Mouse (Mus musculus) bone marrow macrophage, adult 2 months (primary cell): ENCODE data around the gene Wfdc16. TPM values are rescaled to one million over a fixed set of nuclear protein-coding genes. Genes with fewer than 3 reads are reported as not detected.
A peak's percentile ranks its signal among the peaks of the same experiment; 100 is the strongest.
"Not testable (repeated sequence)": the region's sequence is repeated elsewhere in the genome, so short reads cannot be mapped to it uniquely, and the experiment has no call there.

Source experiments
- H3K27ac ChIP-seq: 2 replicates; pipeline ENCODE4 v1.5.1; 2012; ENCODE audit warnings: low read depth, low read length; ENCODE audit not compliant: insufficient read depth
- H3K4me1 ChIP-seq: 2 replicates; pipeline ENCODE4 v1.6.1; 2012; ENCODE audit warnings: low read length; ENCODE audit not compliant: control insufficient read depth, insufficient read depth
- H3K4me3 ChIP-seq: 2 replicates; pipeline ENCODE4 v1.5.1; 2012; ENCODE audit warnings: mild to moderate bottlenecking, low read length, moderate library complexity; ENCODE audit not compliant: insufficient read depth
- CTCF ChIP-seq: IDR thresholded peaks from 2 replicates; pipeline ENCODE4 v1.5.1; 2012; ENCODE audit warnings: low read depth, mild to moderate bottlenecking, low read length, moderate library complexity
- POLR2A ChIP-seq: IDR thresholded peaks from 2 replicates; pipeline ENCODE4 v1.6.1; 2012; ENCODE audit warnings: mild to moderate bottlenecking, low read depth, low read length, borderline replicate concordance
- polyA plus RNA-seq: library from polyadenylated mRNA; stranded (reverse); fragments of >200 nt; gene quantifications from 2 replicates; pipeline ENCODE4 v1.2.4, GENCODE M21; 2012; ENCODE audit not compliant: missing spikeins, insufficient read depth, insufficient read length

Gene Wfdc16
- polyA plus RNA-seq, 1 experiment = not detected

DNA sequence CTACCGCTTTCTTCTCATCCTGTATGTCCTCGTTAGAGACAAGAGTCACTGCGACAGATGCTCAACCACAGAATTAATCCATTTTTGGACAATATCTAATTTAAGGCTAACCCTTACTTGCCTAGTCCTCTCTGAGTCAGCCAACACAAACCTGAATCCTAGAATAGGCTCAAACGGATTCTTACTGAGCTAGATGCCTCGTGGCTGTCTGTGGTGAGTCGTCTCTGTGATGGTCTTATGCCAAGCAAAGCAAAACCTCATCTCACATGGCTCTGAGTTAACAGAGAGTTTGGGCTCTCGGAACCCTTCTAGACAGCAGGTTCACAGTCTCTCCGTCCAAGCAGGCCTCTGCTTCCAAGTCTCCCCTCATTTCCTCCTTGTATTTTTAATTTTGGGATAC, 34.2 kb downstream of the Wfdc16 start:
- no peaks in the 10 kb centered on the region for H3K4me1 ChIP-seq
- no peak overlapping the region for H3K4me3 ChIP-seq
- TF ChIP-seq CTCF (no peak), POLR2A (no peak)
- no peak overlapping the region for H3K27ac ChIP-seq

DNA sequence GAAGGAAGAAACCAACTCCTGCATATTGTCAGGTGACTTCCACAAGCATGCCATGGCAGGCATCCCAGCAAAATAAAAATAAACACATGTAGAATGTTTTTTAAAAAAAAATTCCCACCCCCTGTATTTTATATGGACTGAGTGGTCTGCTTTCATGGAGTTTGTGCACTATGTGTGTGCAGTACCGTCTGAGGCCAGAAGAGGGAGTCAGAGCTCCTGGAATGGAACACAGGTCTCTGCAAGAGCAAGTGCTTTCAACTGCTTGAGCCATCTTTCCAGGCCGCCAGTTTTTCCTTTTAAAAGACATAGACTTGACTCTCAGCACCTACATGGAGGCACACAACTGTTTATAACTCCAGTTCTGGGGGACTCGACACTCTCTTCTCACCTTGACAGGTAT, 35.1 kb downstream of the Wfdc16 start:
- Histone ChIP-seq H3K4me1 (no peaks in the 10 kb centered on the region), H3K4me3 (no peak overlapping the region), H3K27ac (no peak overlapping the region)
- no peak for TF ChIP-seq POLR2A
- TF ChIP-seq CTCF = no peak

DNA sequence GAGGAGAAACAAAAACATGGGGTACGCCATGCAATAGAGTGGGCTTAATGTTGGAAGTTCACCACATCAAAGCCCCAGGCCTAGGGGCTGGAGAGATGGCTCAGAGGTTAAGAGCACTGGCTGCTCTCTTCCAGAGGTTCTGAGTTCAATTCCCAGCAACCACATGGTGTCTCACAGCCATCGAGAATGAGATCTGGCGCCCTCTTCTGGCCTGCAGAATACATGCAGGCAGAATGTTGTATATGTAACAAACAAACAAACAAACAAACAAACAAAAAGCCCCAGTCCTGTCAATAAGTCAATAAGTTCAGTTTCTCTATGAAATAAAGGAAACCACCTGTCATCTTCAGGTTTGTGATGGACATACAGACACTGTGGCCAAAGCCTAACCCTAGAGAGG, 38.4 kb downstream of the Wfdc16 start:
- no peak overlapping the region for H3K4me3 ChIP-seq
- no peaks in the 10 kb centered on the region for H3K4me1 ChIP-seq
- no peak overlapping the region for H3K27ac ChIP-seq
- TF ChIP-seq POLR2A (no peak), CTCF (peak; percentile 25; the same call in 1 of the 2 replicates)

DNA sequence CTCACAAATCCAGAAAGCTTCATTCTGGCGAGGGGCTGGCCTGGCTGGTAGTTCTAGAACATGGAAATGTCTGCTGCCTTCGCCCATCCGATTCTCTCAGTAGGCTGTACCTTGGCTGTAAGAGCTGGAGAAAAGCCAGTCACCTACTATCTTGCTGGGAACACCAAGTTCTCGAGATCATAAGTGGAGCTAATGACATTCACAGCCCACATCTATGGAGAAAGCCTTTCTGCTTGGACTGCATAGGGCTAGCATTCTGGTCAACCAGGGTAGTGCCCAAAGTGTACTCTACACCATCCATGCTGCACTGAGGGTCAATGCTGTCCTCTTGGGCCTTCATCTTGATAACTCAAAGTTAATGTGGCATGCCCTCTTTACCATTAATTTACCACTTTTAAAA, 45.1 kb downstream of the Wfdc16 start, which contains the start of gene Eppin:
TSS of gene Eppin (minus strand) at position 101 of the 400 bp plus-strand sequence.
- Histone ChIP-seq H3K27ac (no peak within 1 kb of the TSS), H3K4me1 (no peaks in the 10 kb centered on the region), H3K4me3 (no peak within 1 kb of the TSS)
- no peak for TF ChIP-seq POLR2A
- TF ChIP-seq CTCF = no peak

DNA sequence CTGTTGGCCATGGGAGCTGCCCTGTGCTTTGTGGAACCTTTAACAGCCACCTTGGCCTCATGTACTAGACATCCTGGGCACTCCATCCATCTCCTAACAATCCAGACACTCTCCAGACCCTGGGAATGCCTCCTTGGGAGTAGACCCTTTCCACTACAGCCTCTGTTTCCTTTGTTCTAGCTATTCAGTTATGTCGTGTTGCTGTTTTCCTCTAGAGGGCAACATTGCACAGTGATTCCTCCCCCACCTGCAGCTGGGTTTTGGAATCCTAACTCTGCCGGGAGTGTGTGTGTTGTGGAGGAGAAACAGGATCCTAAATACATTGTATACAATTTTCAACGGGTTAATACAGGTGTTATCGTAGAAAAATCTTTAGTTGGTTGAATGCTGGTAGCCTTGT, 46.6 kb downstream of the Wfdc16 start:
- H3K4me1 ChIP-seq = no peaks in the 10 kb centered on the region
- TF ChIP-seq POLR2A = no peak
- TF ChIP-seq CTCF = peak; percentile 51; the same call in 1 of the 2 replicates
- no peak overlapping the region for H3K4me3 ChIP-seq
- no peak overlapping the region for H3K27ac ChIP-seq

DNA sequence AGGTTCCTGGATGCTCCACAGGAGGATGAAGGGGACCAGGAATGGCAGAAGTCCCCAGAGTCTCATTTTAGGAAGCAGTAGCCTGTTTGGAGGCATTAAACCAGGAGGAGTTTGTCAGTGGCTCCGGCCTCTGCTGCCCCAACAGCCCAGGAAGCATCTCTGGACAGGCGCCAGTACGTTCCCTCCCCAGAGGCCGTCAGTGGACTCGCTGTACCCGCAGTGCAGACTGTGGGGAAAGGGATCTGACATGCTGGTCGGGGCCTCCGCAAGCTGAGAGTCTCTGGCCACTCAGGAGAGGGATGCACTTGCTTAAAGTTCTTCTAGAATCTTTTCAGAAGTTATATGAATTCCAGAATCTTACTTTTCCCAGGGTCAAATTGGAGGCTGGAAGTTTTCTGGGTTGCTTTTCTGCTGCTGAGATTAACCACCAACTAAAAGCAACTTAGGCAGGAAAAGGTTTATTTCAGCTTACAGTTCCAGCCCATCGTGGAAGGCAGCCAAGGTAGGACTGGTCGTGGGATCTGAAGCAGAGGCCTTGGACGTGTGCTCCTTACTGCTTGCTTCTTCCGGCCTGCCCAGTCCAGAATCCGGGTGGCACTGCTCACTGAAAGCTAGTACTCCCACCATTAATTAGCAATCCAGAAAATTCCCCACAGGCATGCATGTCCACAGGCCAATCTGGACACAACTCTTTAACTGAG, 53.4 kb downstream of the Wfdc16 start, which contains the start of gene Wfdc6a:
TSS of gene Wfdc6a (minus strand) at position 423 of the 701 bp plus-strand sequence.
- not testable (repeated sequence) for H3K4me1 ChIP-seq, H3K4me3 ChIP-seq, H3K27ac ChIP-seq

Other genes starting within 250 kb of the Wfdc16 start
- gene Slpi, start 249.7 kb downstream of the Wfdc16 start, polyA plus RNA-seq = 2.1 and 2.3 TPM in 2 replicates
- gene Rbpjl, start 235.7 kb downstream of the Wfdc16 start, polyA plus RNA-seq = not detected in 2 replicates
- gene Matn4, start 233.6 kb downstream of the Wfdc16 start, polyA plus RNA-seq = not detected in 2 replicates
- 125 and 132 TPM in 2 replicates for gene Sdc4, start 194.9 kb downstream of the Wfdc16 start, polyA plus RNA-seq
- 33.3 and 33.9 TPM in 2 replicates for gene Sys1, start 181.8 kb downstream of the Wfdc16 start, polyA plus RNA-seq
- gene Gm20458, start 177.8 kb downstream of the Wfdc16 start, polyA plus RNA-seq = not detected in 2 replicates
- gene Trp53tg5, start 165.1 kb downstream of the Wfdc16 start, polyA plus RNA-seq = not detected in 2 replicates
- gene Dbndd2, start 152.7 kb downstream of the Wfdc16 start, polyA plus RNA-seq = 67.6 and 75.8 TPM in 2 replicates
- gene Pigt, start 141.3 kb downstream of the Wfdc16 start, polyA plus RNA-seq = 58.5 and 80.9 TPM in 2 replicates
- gene Wfdc2, start 76.4 kb downstream of the Wfdc16 start, polyA plus RNA-seq = not detected in 2 replicates
- not detected in 2 replicates for gene Spint3, start 65.3 kb downstream of the Wfdc16 start, polyA plus RNA-seq
- not detected in 2 replicates for gene Wfdc6a, start 53.3 kb downstream of the Wfdc16 start, polyA plus RNA-seq
- not detected in 2 replicates for gene Eppin, start 45.2 kb downstream of the Wfdc16 start, polyA plus RNA-seq
- not detected in 2 replicates for gene Wfdc6b, start 25.3 kb downstream of the Wfdc16 start, polyA plus RNA-seq
- gene Wfdc8, start 25.2 kb downstream of the Wfdc16 start, polyA plus RNA-seq = not detected in 2 replicates
- not detected in 2 replicates for gene Wfdc10, start 17.2 kb upstream of the Wfdc16 start, polyA plus RNA-seq
- not detected in 2 replicates for gene Wfdc9, start 17.8 kb upstream of the Wfdc16 start, polyA plus RNA-seq
- not detected in 2 replicates for gene Wfdc11, start 35.3 kb upstream of the Wfdc16 start, polyA plus RNA-seq
- not detected in 2 replicates for gene Wfdc13, start 46.3 kb upstream of the Wfdc16 start, polyA plus RNA-seq
- not detected in 2 replicates for gene Spint4, start 59.7 kb upstream of the Wfdc16 start, polyA plus RNA-seq
- not detected in 2 replicates for gene Spint5, start 76.5 kb upstream of the Wfdc16 start, polyA plus RNA-seq
- gene Wfdc3, start 107.1 kb upstream of the Wfdc16 start, polyA plus RNA-seq = not detected in 2 replicates
- 33.4 and 33.7 TPM in 2 replicates for gene Dnttip1, start 107.2 kb upstream of the Wfdc16 start, polyA plus RNA-seq
- 93.9 and 99.8 TPM in 2 replicates for gene Ube2c, start 131.1 kb upstream of the Wfdc16 start, polyA plus RNA-seq
- 0.80 TPM in 1 of 2 replicates, not detected in the other for gene Tnnc2, start 141.2 kb upstream of the Wfdc16 start, polyA plus RNA-seq
- 14.6 and 20.3 TPM in 2 replicates for gene Snx21, start 147.0 kb upstream of the Wfdc16 start, polyA plus RNA-seq
- 26.8 and 27.6 TPM in 2 replicates for gene Acot8, start 166.1 kb upstream of the Wfdc16 start, polyA plus RNA-seq
- gene Zswim3, start 166.3 kb upstream of the Wfdc16 start, polyA plus RNA-seq = 5.0 and 7.3 TPM in 2 replicates
- gene Zswim1, start 183.9 kb upstream of the Wfdc16 start, polyA plus RNA-seq = 5.7 and 5.8 TPM in 2 replicates
- 1.4 TPM in 1 of 2 replicates, not detected in the other for gene Spata25, start 189.7 kb upstream of the Wfdc16 start, polyA plus RNA-seq
- gene Ctsa, start 194.1 kb upstream of the Wfdc16 start, polyA plus RNA-seq = 632 and 760 TPM in 2 replicates
- 21.0 and 25.4 TPM in 2 replicates for gene Neurl2, start 194.7 kb upstream of the Wfdc16 start, polyA plus RNA-seq
- 1,260 and 1,371 TPM in 2 replicates for gene Pltp, start 218.9 kb upstream of the Wfdc16 start, polyA plus RNA-seq
- gene Pcif1, start 240.5 kb upstream of the Wfdc16 start, polyA plus RNA-seq = 27.1 and 27.6 TPM in 2 replicates